Mouse (Mus musculus) layer of hippocampus, postnatal 36 days (tissue): Measurements from ENCODE around the gene Slc25a51. TPM values are rescaled to one million over a fixed set of nuclear protein-coding genes. Genes with fewer than 3 reads are reported as not detected.

Experiments
- DNase-seq, 2 experiments: peaks; one replicate each; pipeline ENCODE4 v3.0.0; 2022
- total RNA-seq, 2 experiments: library from RNA; stranded (reverse); gene quantifications; 2 replicates each; pipeline ENCODE4 v1.2.3; 2021

Gene Slc25a51
- 100 to 1,000 TPM; 141 to 149 TPM for total RNA-seq

DNA sequence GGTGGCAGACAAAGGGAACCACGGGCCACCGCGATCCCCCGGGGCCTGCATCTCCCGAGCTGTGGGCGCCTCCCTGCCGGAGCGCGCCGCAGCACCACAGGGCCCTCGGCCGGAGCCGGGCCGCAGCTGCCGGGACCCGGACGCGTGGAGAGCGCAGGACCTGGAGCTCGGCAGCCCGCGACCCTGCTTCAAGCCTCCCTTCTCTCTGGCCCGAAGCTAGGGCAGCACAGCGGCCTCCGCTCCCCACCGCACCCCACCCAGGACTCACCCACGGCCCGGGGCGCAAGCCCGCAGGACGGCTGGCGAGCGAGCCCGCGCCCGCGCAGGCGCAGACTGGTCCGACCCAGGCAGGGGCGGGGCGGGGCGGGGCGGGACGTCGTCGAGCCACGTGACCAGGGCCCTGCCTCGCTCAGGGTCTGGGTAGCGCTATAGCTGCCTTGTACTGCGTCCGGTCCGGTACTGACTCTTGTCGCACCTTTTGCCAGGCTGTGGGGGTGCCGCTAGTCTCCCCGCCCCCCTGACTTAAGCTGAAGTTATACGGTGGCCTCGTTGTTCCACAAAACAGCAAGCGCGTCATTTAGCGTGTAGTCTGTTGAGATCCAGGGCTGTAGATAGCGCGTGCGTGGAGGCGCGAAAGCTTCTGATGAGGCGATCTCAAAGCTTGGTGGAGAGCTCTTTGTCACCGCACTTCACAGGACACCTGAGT is at the start of gene Slc25a51:
TSS of gene Slc25a51 (minus strand) at position 340 of the 706 bp plus-strand sequence.
- DNase-seq = peak; percentile 80

DNA sequence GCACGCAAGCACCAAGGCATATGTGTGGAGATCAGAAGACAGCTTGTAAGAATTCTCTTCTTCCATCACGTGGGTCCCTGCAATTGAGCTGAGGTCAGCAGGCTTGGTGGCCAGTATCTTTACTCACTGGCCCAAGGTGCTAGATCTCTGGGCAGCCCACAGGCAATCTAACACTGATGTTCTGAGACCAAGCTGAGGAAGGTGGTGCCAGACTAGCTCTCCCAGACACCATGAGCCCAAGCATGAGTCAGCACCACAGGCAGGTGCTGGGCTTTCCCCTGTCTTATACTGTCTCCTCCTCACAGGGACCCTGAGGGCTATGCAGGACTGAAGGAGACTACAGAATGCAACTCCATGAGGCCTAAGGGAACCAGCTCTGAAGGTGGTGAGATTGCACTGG is 49.0 kb upstream of the Slc25a51 start:
- no peak for DNase-seq

- no peak for DNase-seq
Measured at GRCm38 (mm10) chr4:45455001-45455400, 46.4 kb upstream of the Slc25a51 start.

GRCm38 (mm10) chr4:45453271-45453851 is 44.8 kb upstream of the Slc25a51 start:
- DNase-seq = no peak

GRCm38 (mm10) chr4:45452569-45453111 is 44.1 kb upstream of the Slc25a51 start:
- DNase-seq = no peak

- no peak for DNase-seq
Measured at GRCm38 (mm10) chr4:45449012-45449411, 40.4 kb upstream of the Slc25a51 start.

GRCm38 (mm10) chr4:45448481-45448880 is 39.9 kb upstream of the Slc25a51 start:
- peak in 1 of 2 experiments; percentile 33 for DNase-seq

DNA sequence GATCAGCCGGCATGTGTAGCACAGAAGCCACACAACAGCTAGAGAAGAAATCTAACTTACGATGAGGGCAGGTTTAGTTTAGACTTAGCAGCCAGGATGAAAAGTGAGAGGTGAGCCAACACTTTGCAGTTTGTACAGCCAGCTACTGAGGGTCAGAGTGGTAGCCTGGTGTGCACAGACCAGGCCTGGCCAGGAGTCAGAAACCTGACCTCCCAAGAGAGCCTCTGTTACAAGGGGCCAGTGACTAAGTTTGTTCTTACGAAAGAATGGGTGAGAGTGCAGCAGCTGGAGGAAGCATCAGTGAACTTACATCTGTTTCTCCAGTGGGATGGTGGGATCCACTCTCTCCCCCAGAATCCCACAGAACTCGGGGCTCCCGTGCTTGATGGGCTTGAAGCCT is 38.6 kb upstream of the Slc25a51 start:
- no peak for DNase-seq

DNA sequence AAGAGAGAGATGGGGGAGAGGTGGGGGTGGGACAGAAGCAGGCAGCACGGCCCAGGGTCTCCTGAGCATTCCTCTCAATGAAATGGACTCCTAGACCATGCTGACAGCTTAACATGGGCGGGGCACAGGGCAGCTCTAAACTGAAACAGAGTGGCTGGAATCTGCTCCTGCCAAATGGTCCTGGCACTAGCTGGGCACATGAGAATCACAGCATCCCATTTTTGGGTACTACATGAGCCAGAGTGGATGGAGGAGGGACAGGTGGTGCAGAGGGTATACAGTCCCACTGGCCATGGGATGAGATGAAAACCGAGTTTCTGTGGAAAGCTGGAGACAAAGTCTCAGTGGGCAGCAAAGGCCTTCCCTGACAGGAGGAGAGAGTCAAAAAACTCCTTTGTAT is 36.7 kb upstream of the Slc25a51 start:
- no peak for DNase-seq

- no peak for DNase-seq
Measured at GRCm38 (mm10) chr4:45444813-45445212, 36.2 kb upstream of the Slc25a51 start.

- DNase-seq = no peak
Measured at GRCm38 (mm10) chr4:45443652-45444051, 35.1 kb upstream of the Slc25a51 start.

GRCm38 (mm10) chr4:45442237-45442636 is 33.7 kb upstream of the Slc25a51 start:
- DNase-seq = no peak

DNA sequence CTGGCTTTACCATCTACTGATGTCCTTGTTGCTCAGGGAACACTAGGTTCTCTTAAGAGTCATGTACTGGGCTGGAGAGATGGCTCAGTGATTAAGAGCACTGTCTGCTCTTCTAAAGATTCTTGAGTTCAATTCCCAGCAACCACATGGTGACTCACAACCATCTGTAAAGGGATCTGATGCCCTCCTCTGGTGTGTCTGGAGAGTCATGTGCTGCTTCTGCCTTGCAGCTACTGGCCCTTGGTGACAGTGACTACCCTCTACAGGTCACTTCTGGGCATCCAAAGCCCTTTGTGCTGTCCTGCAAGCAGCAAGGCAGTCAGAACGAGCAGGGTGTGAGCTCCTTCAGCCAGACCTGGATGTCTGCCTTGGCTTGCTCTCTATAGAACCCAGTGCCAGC is 33.2 kb upstream of the Slc25a51 start:
- DNase-seq = no peak

GRCm38 (mm10) chr4:45439281-45439680 is 30.7 kb upstream of the Slc25a51 start:
- no peak for DNase-seq

GRCm38 (mm10) chr4:45437010-45437409 is 28.4 kb upstream of the Slc25a51 start:
- no peak for DNase-seq

DNA sequence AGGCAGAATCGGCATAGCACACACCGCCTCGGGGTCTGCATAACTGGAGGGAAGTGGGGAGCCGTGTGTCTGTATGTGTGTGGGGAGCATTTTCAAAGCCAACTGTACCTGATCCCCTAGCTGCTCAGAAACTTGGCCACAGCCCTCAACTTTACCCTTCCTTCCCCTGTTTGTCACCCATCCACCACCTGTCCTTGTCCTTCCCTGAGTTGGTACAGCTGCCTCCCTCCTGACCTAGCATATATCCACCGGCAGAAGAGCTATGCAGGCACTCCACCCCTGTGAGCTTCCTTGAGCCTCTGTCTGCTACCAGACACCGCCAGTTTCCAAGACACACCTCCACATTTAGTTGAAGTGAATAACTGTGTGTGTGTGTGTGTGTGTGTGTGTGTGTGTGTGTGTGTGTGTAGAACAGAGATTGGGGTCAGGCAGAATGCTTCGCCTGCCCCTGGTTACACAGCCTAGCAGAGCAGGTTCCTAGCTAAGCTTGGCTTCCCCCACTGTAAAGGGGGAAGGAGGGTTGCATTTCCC is 27.9 kb upstream of the Slc25a51 start:
- DNase-seq = no peak

GRCm38 (mm10) chr4:45435899-45436298 is 27.3 kb upstream of the Slc25a51 start:
- DNase-seq = no peak

DNA sequence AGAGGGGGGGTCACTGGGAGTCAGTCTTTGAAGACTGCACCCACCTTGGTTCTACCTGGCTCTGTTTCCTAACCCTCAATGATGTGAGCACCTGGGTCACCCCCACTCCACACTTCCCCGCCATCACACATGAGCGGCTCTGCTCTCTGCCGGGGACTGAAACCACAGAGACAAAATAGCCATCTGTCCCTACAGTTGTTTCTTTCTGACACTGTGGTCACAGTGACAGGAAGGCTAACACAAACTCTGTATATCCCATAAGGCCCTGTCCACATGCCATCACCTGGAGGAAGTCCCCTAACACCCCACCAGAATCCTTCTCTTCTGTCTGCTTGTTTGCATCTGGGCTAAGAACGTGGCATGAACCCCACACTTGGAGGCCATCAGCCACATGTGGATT is 26.1 kb upstream of the Slc25a51 start:
- no peak for DNase-seq

DNA sequence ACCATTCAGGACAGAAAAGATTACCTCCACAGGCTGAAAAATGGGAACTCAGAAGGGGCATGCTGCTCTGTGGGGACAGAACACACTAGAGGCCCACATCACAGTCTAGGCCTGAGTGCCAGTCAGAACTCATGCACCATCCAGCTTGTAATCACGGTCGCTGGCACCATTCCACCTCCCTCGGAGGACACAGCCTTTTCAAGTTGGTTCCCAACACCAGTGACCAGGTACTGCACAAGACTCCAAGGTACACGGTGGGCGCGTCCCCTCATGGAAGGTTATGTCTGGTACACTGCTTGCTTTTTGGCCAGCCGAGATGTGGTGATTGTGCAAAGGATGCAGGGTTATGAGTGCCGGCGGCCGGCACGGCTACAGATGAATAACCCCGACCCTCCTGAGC is 25.5 kb upstream of the Slc25a51 start:
- no peak for DNase-seq

- DNase-seq = no peak
Measured at GRCm38 (mm10) chr4:45431806-45432205, 23.2 kb upstream of the Slc25a51 start.

GRCm38 (mm10) chr4:45431316-45431715 is 22.8 kb upstream of the Slc25a51 start:
- DNase-seq = no peak

DNA sequence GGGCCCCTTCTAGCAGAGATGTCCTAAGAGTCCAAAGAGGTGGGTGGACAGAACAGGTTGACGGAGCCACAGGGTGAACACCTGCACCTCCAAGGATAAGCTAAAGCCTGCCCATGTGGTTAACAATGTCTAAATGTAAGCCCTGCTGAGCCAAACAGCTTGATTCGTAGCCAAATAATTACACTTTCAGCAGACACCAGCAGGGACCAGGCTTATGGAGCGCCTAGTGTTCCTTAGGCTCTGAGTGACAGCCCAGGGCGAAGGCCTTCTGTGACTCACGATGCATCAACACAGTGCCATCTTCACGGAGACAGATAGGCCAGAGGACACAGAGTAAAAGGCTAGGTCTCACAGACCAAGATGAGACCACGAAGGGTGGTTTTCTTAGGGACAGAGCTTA is 20.9 kb upstream of the Slc25a51 start:
- DNase-seq = no peak

- DNase-seq = no peak
Measured at GRCm38 (mm10) chr4:45426724-45427457, 18.3 kb upstream of the Slc25a51 start.
